Mouse (Mus musculus): ENCODE measurements at regions not wholly inside any gene's neighbourhood (a gene's known extent, or its start where the extent isn't known, plus 50 kb on each side); places are given as distances from the start of the nearest gene placed in this dataset.

- DNase-seq = no peak
Observed at GRCm38 (mm10) chr12:9847465-9848205, 277.7 kb downstream of the Osr1 start.

GRCm38 (mm10) chr12:9855503-9856024, 285.6 kb downstream of the Osr1 start:
- DNase-seq = no peak

- DNase-seq = no peak
Observed at GRCm38 (mm10) chr12:9856128-9856621, 286.3 kb downstream of the Osr1 start.

GRCm38 (mm10) chr12:9857990-9858389, 288.1 kb downstream of the Osr1 start:
- no peak for DNase-seq

- no peak for DNase-seq
Observed at GRCm38 (mm10) chr12:9862301-9862700, 292.4 kb downstream of the Osr1 start.

GRCm38 (mm10) chr12:9872236-9872635, 302.3 kb downstream of the Osr1 start:
- DNase-seq = no peak

GRCm38 (mm10) chr12:9873214-9873613, 303.3 kb downstream of the Osr1 start:
- DNase-seq = no peak

- DNase-seq = no peak
Observed at GRCm38 (mm10) chr12:9874823-9875222, 304.9 kb downstream of the Osr1 start.

GRCm38 (mm10) chr12:9881953-9882623, 312.2 kb downstream of the Osr1 start:
- no peak for DNase-seq

- DNase-seq = no peak
Observed at GRCm38 (mm10) chr12:9883037-9883730, 313.3 kb downstream of the Osr1 start.

- DNase-seq = no peak
Observed at GRCm38 (mm10) chr12:9894521-9894920, 324.6 kb downstream of the Osr1 start.

- DNase-seq = no peak
Observed at GRCm38 (mm10) chr12:9897980-9898379, 328.1 kb downstream of the Osr1 start.

GRCm38 (mm10) chr12:9898420-9898819, 328.5 kb downstream of the Osr1 start:
- no peak for DNase-seq

- DNase-seq = no peak
Observed at GRCm38 (mm10) chr12:9901948-9902347, 332.0 kb downstream of the Osr1 start.

- DNase-seq = no peak
Observed at GRCm38 (mm10) chr12:9903702-9904231, 333.9 kb downstream of the Osr1 start.

- DNase-seq = no peak
Observed at GRCm38 (mm10) chr12:9912333-9912732, 342.4 kb downstream of the Osr1 start.

GRCm38 (mm10) chr12:9915726-9916140, 345.8 kb downstream of the Osr1 start:
- peak; percentile 67 to 72 for DNase-seq

- DNase-seq = no peak
Observed at GRCm38 (mm10) chr12:9918026-9918425, 348.1 kb downstream of the Osr1 start.

- no peak for DNase-seq
Observed at GRCm38 (mm10) chr12:9919007-9919406, 349.1 kb downstream of the Osr1 start.

GRCm38 (mm10) chr12:9919433-9919832, 349.5 kb downstream of the Osr1 start:
- no peak for DNase-seq

GRCm38 (mm10) chr12:9920401-9920800, 350.5 kb downstream of the Osr1 start:
- DNase-seq = no peak

GRCm38 (mm10) chr12:9921591-9922198, 351.8 kb downstream of the Osr1 start:
- DNase-seq = no peak

GRCm38 (mm10) chr12:9924561-9924960, 354.6 kb downstream of the Osr1 start:
- DNase-seq = peak; percentile 28 to 50

Data from kidney, postnatal 4 days (tissue).